16 mouse cellular contexts compared by ENCODE assay signal in genomic region chr7:55912118-55912517, GRCm38 (mm10).
"Had no signal": no experiment of that assay in that cellular context is flagged by ENCODE, and none has a peak within 500 bp of the region (broad histone marks: within the 10 kb centered on the region; RNA-seq: fewer than 3 reads in every experiment).

No protein-coding gene starts in this region.

- H3K4me2 ChIP-seq: limb, embryonic 13.5 days; liver, embryonic 12.5 days; liver, embryonic 15.5 days; lung, embryonic 15.5 days; midbrain, embryonic 11.5 days; stomach, embryonic 15.5 days had no signal

- DNase-seq: layer of hippocampus, postnatal 36 days; liver; lung, adult 18-20 months; lung, postnatal 36 days; midbrain, embryonic 14.5 days; right cerebral cortex, postnatal 4 days; spleen, adult 18-20 months; thymus, postnatal 25 days had no signal

- H3K4me3 ChIP-seq: left cerebral cortex, adult 2 months; limb, embryonic 10.5 days; limb, embryonic 13.5 days; liver, embryonic 12.5 days; liver, embryonic 15.5 days; lung, embryonic 15.5 days; stomach, embryonic 15.5 days had no signal

- H3K9ac ChIP-seq: limb, embryonic 13.5 days; liver, embryonic 12.5 days; liver, embryonic 15.5 days; lung, embryonic 15.5 days; stomach, embryonic 15.5 days had no signal

- H3K27ac ChIP-seq: left cerebral cortex, adult 2 months; limb, embryonic 10.5 days; limb, embryonic 13.5 days; liver, embryonic 12.5 days; liver, embryonic 15.5 days; lung, embryonic 15.5 days; stomach, embryonic 15.5 days had no signal

- H3K27me3 ChIP-seq: limb, embryonic 13.5 days; liver, embryonic 12.5 days; liver, embryonic 15.5 days; lung, embryonic 15.5 days; stomach, embryonic 15.5 days had no signal

- H3K9me3 ChIP-seq: limb, embryonic 10.5 days; limb, embryonic 13.5 days; liver, embryonic 12.5 days; liver, embryonic 15.5 days; lung, embryonic 15.5 days; stomach, embryonic 15.5 days had no signal

- H3K4me1 ChIP-seq: limb, embryonic 10.5 days; limb, embryonic 13.5 days; liver, embryonic 12.5 days; liver, embryonic 15.5 days; lung, embryonic 15.5 days; stomach, embryonic 15.5 days had no signal

- ATAC-seq: liver, embryonic 12.5 days had no signal
